Mouse (Mus musculus) lung, postnatal 14 days (tissue): ENCODE results near the gene Kctd2.
A peak's percentile ranks its signal among the peaks of the same experiment; 100 is the strongest.

Source experiments
- DNase-seq: peaks from one replicate; pipeline ENCODE4 v3.0.0; 2021

Kctd2 gene

GRCm38 (mm10) chr11:115400630-115401391 is 19.1 kb upstream of the Kctd2 start:
- no peak for DNase-seq

GRCm38 (mm10) chr11:115403338-115404124 is 16.4 kb upstream of the Kctd2 start, which contains the start of gene Mrpl58:
Mrpl58 (plus strand) TSS chr11:115403752.
- peak; percentile 86 for DNase-seq

- no peak for DNase-seq
Measured at GRCm38 (mm10) chr11:115405723-115406122, 14.2 kb upstream of the Kctd2 start.

GRCm38 (mm10) chr11:115406858-115407401 is 13.0 kb upstream of the Kctd2 start:
- no peak for DNase-seq

GRCm38 (mm10) chr11:115408266-115408920 is 11.5 kb upstream of the Kctd2 start:
- no peak for DNase-seq

- no peak for DNase-seq
Measured at GRCm38 (mm10) chr11:115409556-115409955, 10.4 kb upstream of the Kctd2 start.

- DNase-seq, result peak; percentile 71
Measured at GRCm38 (mm10) chr11:115420336-115421190, 635 bp downstream of the Kctd2 start.

- no peak for DNase-seq
Measured at GRCm38 (mm10) chr11:115421328-115421727, 1.4 kb downstream of the Kctd2 start.

GRCm38 (mm10) chr11:115421972-115422371 is 2.0 kb downstream of the Kctd2 start:
- no peak for DNase-seq

GRCm38 (mm10) chr11:115423091-115423490 is 3.2 kb downstream of the Kctd2 start:
- DNase-seq, result no peak

- DNase-seq, result no peak
Measured at GRCm38 (mm10) chr11:115424666-115425065, 4.7 kb downstream of the Kctd2 start.

GRCm38 (mm10) chr11:115425671-115426070 is 5.7 kb downstream of the Kctd2 start:
- DNase-seq, result no peak

GRCm38 (mm10) chr11:115427482-115428331 is 7.8 kb downstream of the Kctd2 start:
- peak; percentile 74 for DNase-seq

- DNase-seq, result no peak
Measured at GRCm38 (mm10) chr11:115429307-115429706, 9.4 kb downstream of the Kctd2 start.

GRCm38 (mm10) chr11:115430561-115430960 is 10.6 kb downstream of the Kctd2 start:
- no peak for DNase-seq

GRCm38 (mm10) chr11:115432814-115433213 is 12.9 kb downstream of the Kctd2 start:
- DNase-seq, result no peak

- DNase-seq, result no peak
Measured at GRCm38 (mm10) chr11:115433342-115433741, 13.4 kb downstream of the Kctd2 start.

GRCm38 (mm10) chr11:115435596-115436337 is 15.8 kb downstream of the Kctd2 start:
- DNase-seq, result no peak

GRCm38 (mm10) chr11:115437571-115438122 is 17.7 kb downstream of the Kctd2 start:
- no peak for DNase-seq

GRCm38 (mm10) chr11:115439326-115439725 is 19.4 kb downstream of the Kctd2 start:
- no peak for DNase-seq
